Mouse (Mus musculus): ENCODE measurements around the gene Dio3.

The Dio3 gene

GRCm38 (mm10) chr12:110278853-110279252, at the start of gene Dio3:
TSS of gene Dio3 (plus strand) at chr12:110279068.
- DNase-seq (ENCODE audit: low read depth, low spot score) = no peak

DNA sequence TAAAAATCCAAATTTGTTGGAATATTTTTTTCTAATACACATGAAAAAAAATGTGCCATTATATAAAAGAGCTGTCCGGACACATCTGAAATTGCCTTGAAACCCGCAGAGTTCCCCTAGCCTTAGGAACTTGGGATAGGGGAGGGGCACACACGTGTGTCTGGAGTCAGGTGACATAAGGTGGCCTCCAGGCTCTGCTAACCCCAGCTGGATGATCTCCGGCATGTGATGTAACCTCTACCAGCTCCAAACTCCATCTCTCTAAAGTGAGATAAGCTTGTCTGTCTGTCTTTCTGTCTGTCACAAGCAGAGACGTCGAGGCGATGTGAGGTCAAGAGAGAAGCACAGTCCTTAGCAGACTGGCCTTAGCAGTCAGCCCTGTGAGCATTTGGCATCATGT, 48.6 kb upstream of the Dio3 start:
- no peak for DNase-seq (ENCODE audit: low read depth, low spot score)

- no peak for DNase-seq (ENCODE audit: low read depth, low spot score)
Observed at GRCm38 (mm10) chr12:110230767-110231166, 48.1 kb upstream of the Dio3 start.

GRCm38 (mm10) chr12:110231709-110232600, 46.9 kb upstream of the Dio3 start:
- DNase-seq (ENCODE audit: low read depth, low spot score) = no peak

- DNase-seq (ENCODE audit: low read depth, low spot score) = no peak
Observed at GRCm38 (mm10) chr12:110235908-110236307, 43.0 kb upstream of the Dio3 start.

GRCm38 (mm10) chr12:110237046-110237445, 41.8 kb upstream of the Dio3 start:
- no peak for DNase-seq (ENCODE audit: low read depth, low spot score)

DNA sequence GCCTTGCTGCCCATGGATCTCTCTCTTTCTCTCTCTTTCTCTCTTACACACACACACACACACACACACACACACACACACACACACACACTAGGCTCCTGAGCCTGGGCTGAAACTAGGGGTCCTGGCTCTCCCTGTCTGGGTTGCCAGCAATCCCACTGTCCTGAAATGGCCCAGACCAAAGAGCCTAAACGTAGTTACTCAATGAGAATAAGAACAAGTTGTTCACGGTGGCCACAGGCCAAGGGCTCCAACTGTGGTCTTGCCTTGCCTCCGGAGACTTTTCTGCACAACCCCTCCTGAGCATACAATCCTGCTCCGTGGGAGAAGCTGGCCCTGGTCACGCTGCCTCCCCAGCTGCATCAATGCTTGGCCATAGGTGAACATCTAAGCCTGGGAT, 39.5 kb upstream of the Dio3 start:
- no peak for DNase-seq (ENCODE audit: low read depth, low spot score)

DNA sequence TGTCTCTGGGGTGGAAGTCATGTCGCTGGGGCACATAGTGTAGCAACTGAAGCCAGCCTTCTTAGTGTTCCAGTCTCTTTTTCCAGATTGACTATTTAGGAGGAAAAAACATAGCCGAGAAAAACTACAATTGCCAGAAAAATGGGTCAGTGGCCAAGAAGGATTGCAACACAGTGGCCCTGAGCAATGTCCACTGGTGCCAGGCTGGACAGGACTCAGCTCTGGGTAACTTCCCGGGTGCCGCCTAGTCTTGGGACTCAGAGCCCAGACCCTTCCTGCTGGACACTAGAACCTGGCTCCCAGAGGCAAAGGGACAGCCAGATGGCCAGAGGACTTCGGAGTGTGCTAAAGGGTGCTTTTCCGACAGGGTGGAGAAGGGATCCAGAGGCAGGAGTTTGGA, 34.3 kb upstream of the Dio3 start:
- no peak for DNase-seq (ENCODE audit: low read depth, low spot score)

GRCm38 (mm10) chr12:110245461-110245860, 33.4 kb upstream of the Dio3 start:
- no peak for DNase-seq (ENCODE audit: low read depth, low spot score)

GRCm38 (mm10) chr12:110252163-110252575, 26.7 kb upstream of the Dio3 start:
- peak; percentile 53 for DNase-seq (ENCODE audit: low read depth, low spot score)

- DNase-seq (ENCODE audit: low read depth, low spot score) = no peak
Observed at GRCm38 (mm10) chr12:110255731-110256130, 23.1 kb upstream of the Dio3 start.

- no peak for DNase-seq (ENCODE audit: low read depth, low spot score)
Observed at GRCm38 (mm10) chr12:110256478-110257220, 22.2 kb upstream of the Dio3 start.

DNA sequence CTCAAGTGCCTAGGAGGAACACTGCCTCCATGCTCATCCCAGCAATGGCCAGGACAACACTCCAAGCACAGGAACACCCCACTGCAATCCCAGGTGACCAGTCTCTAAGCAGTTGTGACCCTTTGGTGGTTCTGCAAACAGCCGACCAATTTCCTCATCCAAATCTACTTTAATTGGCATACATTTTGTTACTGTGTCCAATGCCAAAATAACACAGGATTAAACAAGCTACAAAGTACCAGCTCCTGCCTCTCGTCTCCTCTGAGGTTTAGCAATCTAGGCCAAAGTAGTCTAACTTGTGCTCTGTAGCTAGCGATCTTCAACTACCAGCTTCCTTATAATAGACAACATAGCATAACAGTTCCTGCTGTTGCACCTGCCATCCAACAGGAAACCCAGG, 10.6 kb upstream of the Dio3 start:
- no peak for DNase-seq (ENCODE audit: low read depth, low spot score)

GRCm38 (mm10) chr12:110269686-110270085, 9.2 kb upstream of the Dio3 start:
- peak; percentile 49 for DNase-seq (ENCODE audit: low read depth, low spot score)

DNA sequence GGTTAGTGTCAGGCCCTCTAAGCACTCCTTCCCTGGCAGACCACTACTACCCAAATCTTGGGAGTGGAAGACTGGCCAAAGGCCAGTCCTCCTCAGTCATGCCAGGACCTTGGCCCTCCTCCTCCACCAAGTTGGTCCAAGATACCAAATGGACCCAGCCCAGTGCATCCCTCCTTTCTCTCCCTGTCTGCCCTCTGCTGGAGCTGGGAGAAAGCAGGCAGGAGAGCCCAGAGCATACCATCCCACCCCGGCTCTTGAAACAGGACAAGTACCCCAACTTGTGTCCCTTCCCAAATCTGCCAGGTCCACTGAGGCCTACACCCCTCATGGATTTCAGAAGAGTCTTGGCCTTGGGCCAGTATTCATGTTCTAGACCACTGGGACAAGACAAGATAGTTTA, 2.8 kb upstream of the Dio3 start:
- DNase-seq (ENCODE audit: low read depth, low spot score) = no peak

- no peak for DNase-seq (ENCODE audit: low read depth, low spot score)
Observed at GRCm38 (mm10) chr12:110277259-110277964, 1.5 kb upstream of the Dio3 start.

GRCm38 (mm10) chr12:110277965-110278307, 932 bp upstream of the Dio3 start:
- no peak for DNase-seq (ENCODE audit: low read depth, low spot score)

DNA sequence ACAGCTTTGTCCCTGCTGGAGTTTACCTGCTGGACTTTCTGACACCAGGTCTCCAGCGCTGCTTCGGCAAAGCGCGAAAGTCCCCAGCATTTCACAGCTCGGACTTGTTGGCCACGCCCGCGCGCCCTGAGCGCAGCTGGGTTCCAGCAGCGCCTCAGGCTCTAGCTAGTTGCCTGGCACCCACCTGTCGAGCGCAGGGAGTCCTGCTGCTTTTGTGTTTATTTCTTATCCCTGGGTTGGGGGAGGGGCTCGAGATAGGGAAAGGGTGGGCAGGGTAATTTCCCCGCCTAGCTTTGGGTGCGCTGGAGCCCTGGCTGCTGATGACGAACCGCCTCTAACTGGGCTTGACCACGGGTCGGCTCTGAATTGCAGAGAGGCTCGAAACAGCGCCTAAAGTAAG, 1.5 kb downstream of the Dio3 start:
- DNase-seq (ENCODE audit: low read depth, low spot score) = no peak

GRCm38 (mm10) chr12:110283792-110284191, 4.9 kb downstream of the Dio3 start:
- DNase-seq (ENCODE audit: low read depth, low spot score) = no peak

GRCm38 (mm10) chr12:110292816-110293215, 13.9 kb downstream of the Dio3 start:
- no peak for DNase-seq (ENCODE audit: low read depth, low spot score)

GRCm38 (mm10) chr12:110294891-110295290, 16.0 kb downstream of the Dio3 start:
- no peak for DNase-seq (ENCODE audit: low read depth, low spot score)

DNA sequence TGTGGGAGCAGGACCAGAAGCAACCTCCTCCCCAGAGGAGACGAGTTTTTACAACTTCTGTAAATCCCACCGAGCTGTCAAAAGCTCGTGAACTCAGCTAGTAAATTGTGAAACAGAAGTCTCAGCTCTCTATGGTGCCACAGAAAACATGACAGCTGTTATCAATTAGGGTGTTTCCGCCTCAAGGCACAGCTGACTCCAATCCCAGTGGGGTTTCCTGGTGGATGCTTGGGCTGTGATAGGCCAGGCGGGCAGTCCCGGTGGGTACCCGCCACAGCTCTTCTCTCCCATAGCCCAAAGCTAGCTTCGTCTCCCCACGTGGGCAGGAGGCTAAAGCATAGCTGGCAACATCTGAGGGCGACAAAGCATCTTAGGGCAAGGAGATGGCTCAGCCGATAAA, 19.8 kb downstream of the Dio3 start:
- no peak for DNase-seq (ENCODE audit: low read depth, low spot score)
